In the genomic region with DNA sequence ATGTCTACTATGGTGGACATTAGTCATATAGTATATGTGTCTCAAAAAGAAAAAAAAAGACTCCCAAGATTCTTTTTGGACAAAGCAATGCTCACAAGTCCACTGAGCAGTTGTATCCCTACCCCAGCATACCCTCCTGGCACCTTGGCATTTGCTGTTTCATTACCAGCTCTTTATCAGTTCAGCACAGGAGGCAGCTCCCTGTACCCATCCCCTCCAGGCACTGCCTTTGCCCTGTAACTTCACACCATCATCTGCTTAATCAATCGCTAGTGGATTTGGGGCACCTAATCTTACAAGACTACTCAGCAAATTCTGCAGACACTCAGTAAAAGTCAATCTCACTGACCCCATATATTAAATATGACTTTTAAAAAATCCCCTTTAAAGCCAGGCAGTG, we compare ENCODE assay signal across 19 mouse cellular contexts. TPM values are rescaled to one million over a fixed set of nuclear protein-coding genes. Genes with fewer than 3 reads are reported as not detected.
DNase-seq lines count a peak whose midpoint lies in the region; ATAC-seq lines count a peak whose summit lies in the region.
"Had no signal": no experiment of that assay in that cellular context is flagged by ENCODE, and none has a peak within 500 bp of the region (broad histone marks: within the 10 kb centered on the region; RNA-seq: fewer than 3 reads in every experiment).

No protein-coding gene starts in this region.

- H3K4me3 ChIP-seq in liver, embryonic 13.5 days (replicated peaks): no peak overlapping the region
- no peak overlapping the region for H3K4me3 ChIP-seq in midbrain, embryonic 14.5 days (replicated peaks; ENCODE audit: low read depth, low read length)
- H3K4me3 ChIP-seq: forebrain, embryonic 15.5 days had no signal

- peaks cover 83% of the 10 kb centered on the region for H3K4me1 ChIP-seq in liver, embryonic 13.5 days (replicated peaks)
- H3K4me1 ChIP-seq in midbrain, embryonic 14.5 days (ENCODE audit: control insufficient read depth, insufficient read depth, low read length): peaks cover 1% of the 10 kb centered on the region; the same call in 1 of the 2 replicates

- WGBS in liver, embryonic 13.5 days (ENCODE audit: insufficient replicate concordance): 19% methylated on average over 1 of the region's 1 CpGs
- WGBS in midbrain, embryonic 14.5 days: 98% methylated on average over 1 of the region's 1 CpGs

- H3K36me3 ChIP-seq in liver, embryonic 13.5 days: no peaks in the 10 kb centered on the region
- H3K36me3 ChIP-seq in midbrain, embryonic 14.5 days (ENCODE audit: control insufficient read depth, insufficient read depth, low read length): peaks cover 8% of the 10 kb centered on the region; the same call in 1 of the 2 replicates
- H3K36me3 ChIP-seq: forebrain, embryonic 15.5 days had no signal

- peak overlapping the region; percentile 52 for H3K4me2 ChIP-seq in liver, embryonic 13.5 days
- H3K4me2 ChIP-seq in midbrain, embryonic 14.5 days (ENCODE audit: low read length): no peak overlapping the region
- H3K4me2 ChIP-seq: forebrain, embryonic 15.5 days had no signal

- peak overlapping the region; percentile 49 for H3K9ac ChIP-seq in liver, embryonic 13.5 days
- H3K9ac ChIP-seq in midbrain, embryonic 14.5 days (replicated peaks; ENCODE audit: low read length): no peak overlapping the region
- H3K9ac ChIP-seq: forebrain, embryonic 15.5 days had no signal

- ATAC-seq in common myeloid progenitor, adult 5-6 weeks (replicated peaks; ENCODE audit: low read depth, poor library complexity, severe bottlenecking): peak; percentile 52
- peak; percentile 98 for ATAC-seq in liver, embryonic 13.5 days (ENCODE audit: low read depth)
- no peak for ATAC-seq in midbrain, embryonic 14.5 days (ENCODE audit: low FRiP score, low TSS enrichment)
- no peak for ATAC-seq in activated CD4-positive, CD25-positive, alpha-beta regulatory T cell, adult 4 months
- ATAC-seq: forebrain, embryonic 15.5 days; hindbrain, embryonic 16.5 days; midbrain, embryonic 16.5 days had no signal

- H3K9me3 ChIP-seq in liver, embryonic 13.5 days (replicated peaks): no peaks in the 10 kb centered on the region
- no peaks in the 10 kb centered on the region for H3K9me3 ChIP-seq in midbrain, embryonic 14.5 days (ENCODE audit: control insufficient read depth, low read length)
- H3K9me3 ChIP-seq: forebrain, embryonic 15.5 days had no signal

- peak overlapping the region; percentile 95 for H3K27ac ChIP-seq in liver, embryonic 13.5 days
- H3K27ac ChIP-seq in midbrain, embryonic 14.5 days (replicated peaks; ENCODE audit: low read depth, low read length): no peak overlapping the region
- H3K27ac ChIP-seq: forebrain, embryonic 15.5 days had no signal

- no peaks in the 10 kb centered on the region for H3K27me3 ChIP-seq in liver, embryonic 13.5 days
- no peaks in the 10 kb centered on the region for H3K27me3 ChIP-seq in midbrain, embryonic 14.5 days (ENCODE audit: control insufficient read depth, insufficient read depth, low read length)
- H3K27me3 ChIP-seq: forebrain, embryonic 15.5 days had no signal

- peak; percentile 53 for DNase-seq in spleen, adult 12 weeks (ENCODE audit: low spot score)
- no peak for DNase-seq in spleen, adult 18-20 months
- peak; percentile 69 for DNase-seq in liver, embryonic 13.5 days
- DNase-seq in spleen, postnatal 36 days (ENCODE audit: low spot score in 2 of 2): peak; percentile 52 to 75
- DNase-seq in midbrain, embryonic 14.5 days: no peak
- no peak for DNase-seq in cerebellum, postnatal 36 days
- DNase-seq: adrenal gland, adult 2 months; cerebellum, adult 9-11 months; embryo, embryonic 11 days; heart, postnatal 4 days; left cerebral cortex, postnatal 4 days; lung, adult 18-20 months; lung, postnatal 4 days; thymus, postnatal 4 days had no signal

RNA-seq across cellular contexts. Expression of a gene that starts 32.1 kb away (rescaled TPM):
- total RNA-seq in common myeloid progenitor, adult 5-6 weeks (2017): 59.0 and 61.7 TPM in 2 replicates
- 1.8 and 2.0 TPM in 2 replicates for polyA plus RNA-seq in liver, embryonic 13.5 days (2015; fragmentation: Nextera tagmentation; extraction: Ambion mirVana)
- 23.0 and 23.4 TPM in 2 replicates for polyA plus RNA-seq in midbrain, embryonic 14.5 days (2014; fragmentation: Nextera tagmentation; extraction: Ambion mirVana)
- polyA plus RNA-seq in activated CD4-positive, CD25-positive, alpha-beta regulatory T cell, adult 4 months (2017; shearing (Covaris generic)): 10 to 100 TPM; 21.2 to 26.3 TPM

Comparison
In these comparisons a context has a peak if more than half of its experiments do, and no peak if none do; other contexts are left out.
1. DNase-seq: peak in spleen, adult 12 weeks (single experiment), liver, embryonic 13.5 days (single experiment) and spleen, postnatal 36 days (2 of 2); none in spleen, adult 18-20 months (0 of 2), midbrain, embryonic 14.5 days (single experiment) and cerebellum, postnatal 36 days (0 of 2).
2. ATAC-seq: peak in common myeloid progenitor, adult 5-6 weeks (single experiment) and liver, embryonic 13.5 days (single experiment); none in midbrain, embryonic 14.5 days (single experiment) and activated CD4-positive, CD25-positive, alpha-beta regulatory T cell, adult 4 months (single experiment).